Mouse (Mus musculus) granulocyte monocyte progenitor cell, adult 5-6 weeks (primary cell): ENCODE measurements around the gene Ndufb8. TPM values are rescaled to one million over a fixed set of nuclear protein-coding genes. Genes with fewer than 3 reads are reported as not detected.

Experiments used
- total RNA-seq, 2 experiments: library from RNA; stranded (forward) in 1 of 2; stranded (reverse) in 1 of 2; fragments of 200-712, 200-1000 nt in 1 of 2; fragments of >200 nt in 1 of 2; fragmentation: Nextera tagmentation in 1 of 2; gene quantifications; 2 replicates each; pipeline ENCODE4 v1.2.3; 2014 to 2017

Gene Ndufb8
- total RNA-seq, 2 experiments from 2014 or later, result 298 to 454 TPM

Other genes with a start within 250 kb of the Ndufb8 start
- not detected in 2 replicates for gene Scd4, start 222.3 kb downstream of the Ndufb8 start, total RNA-seq (2014; fragmentation: Nextera tagmentation)
- 0.22 TPM in 1 of 2 replicates, not detected in the other for gene Scd4, start 222.3 kb downstream of the Ndufb8 start, total RNA-seq (2017)
- 0.41 TPM in 1 of 2 replicates, not detected in the other for gene Scd1, start 147.6 kb downstream of the Ndufb8 start, total RNA-seq (2014; fragmentation: Nextera tagmentation)
- not detected in 2 replicates for gene Scd1, start 147.6 kb downstream of the Ndufb8 start, total RNA-seq (2017)
- gene Wnt8b, start 62.0 kb downstream of the Ndufb8 start, total RNA-seq (2014; fragmentation: Nextera tagmentation), result not detected in 2 replicates
- not detected in 2 replicates for gene Wnt8b, start 62.0 kb downstream of the Ndufb8 start, total RNA-seq (2017)
- 0.67 and 4.0 TPM in 2 replicates for gene Sec31b, start 9.6 kb downstream of the Ndufb8 start, total RNA-seq (2014; fragmentation: Nextera tagmentation)
- 0.62 and 0.95 TPM in 2 replicates for gene Sec31b, start 9.6 kb downstream of the Ndufb8 start, total RNA-seq (2017)
- not detected in 2 replicates for gene Gm20538, start 2.6 kb downstream of the Ndufb8 start, total RNA-seq (2014; fragmentation: Nextera tagmentation)
- not detected in 2 replicates for gene Gm20538, start 2.6 kb downstream of the Ndufb8 start, total RNA-seq (2017)
- gene Hif1an, start 7.4 kb upstream of the Ndufb8 start, total RNA-seq (2014; fragmentation: Nextera tagmentation), result 8.5 and 9.5 TPM in 2 replicates
- 4.8 and 9.9 TPM in 2 replicates for gene Hif1an, start 7.4 kb upstream of the Ndufb8 start, total RNA-seq (2017)
- not detected in 2 replicates for gene Pax2, start 200.6 kb upstream of the Ndufb8 start, total RNA-seq (2014; fragmentation: Nextera tagmentation)
- gene Pax2, start 200.6 kb upstream of the Ndufb8 start, total RNA-seq (2017), result not detected in 2 replicates